Mouse (Mus musculus) liver, adult 2 months (tissue): ENCODE data around the gene Arfgap2.

Experiments
- CTCF ChIP-seq: fragments of 200-500 bp; IDR thresholded peaks from 2 replicates; pipeline ENCODE4 v1.5.1; 2011; ENCODE audit warnings: low read depth, low read length, control low read depth
- POLR2A ChIP-seq: fragments of 200-500 bp; IDR thresholded peaks from 2 replicates; pipeline ENCODE4 v1.6.1; 2011; ENCODE audit warnings: low read length, control low read depth; ENCODE audit not compliant: insufficient read depth; ENCODE audit errors: extremely low read depth

DNA sequence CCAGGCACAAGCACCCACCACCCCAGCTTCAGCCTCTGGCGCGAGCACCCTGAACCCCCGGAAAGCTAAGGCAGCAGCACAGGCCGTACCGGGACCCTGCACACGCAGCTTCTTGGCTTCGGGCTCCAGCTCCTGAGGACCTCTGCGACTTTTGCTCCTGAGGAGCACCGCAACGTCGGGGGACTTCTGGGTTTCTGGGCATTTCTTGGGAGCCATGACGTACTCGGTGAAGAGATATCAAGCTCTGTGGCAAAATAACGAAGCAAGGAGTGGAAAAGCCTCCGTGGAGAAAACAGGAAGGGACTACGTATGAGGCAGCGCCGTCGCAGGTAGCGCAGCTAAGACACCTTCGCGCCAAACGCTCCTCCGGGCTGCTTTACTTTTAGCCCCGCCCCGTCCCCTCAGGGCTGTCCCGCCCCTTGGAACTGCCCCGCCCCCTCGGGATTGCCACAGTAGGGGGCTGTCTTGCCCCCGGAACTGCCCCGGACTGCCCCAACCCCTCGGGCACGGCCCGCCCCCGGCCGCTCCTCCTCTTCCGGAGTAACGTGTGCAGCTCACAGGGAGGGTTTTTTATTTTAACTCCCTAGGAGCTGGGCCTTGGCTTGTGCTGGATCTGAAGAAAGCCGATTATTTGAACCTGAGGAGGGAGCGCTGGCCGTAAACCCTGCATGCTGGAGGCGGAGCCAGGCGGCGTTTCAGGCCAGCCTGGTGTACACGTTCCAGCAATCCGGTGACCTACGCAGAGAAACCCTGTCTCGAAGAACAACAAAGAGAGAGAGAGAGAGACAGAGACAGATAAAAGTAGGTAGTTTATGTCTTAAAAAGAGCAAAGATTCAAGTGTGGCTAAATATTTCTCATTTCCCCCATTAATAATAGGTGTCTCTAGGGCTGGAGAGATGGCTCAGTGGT lies 27.9 kb upstream of the Arfgap2 start, which contains the start of gene Ddb2:
- TF ChIP-seq POLR2A: no peak
- no peak for TF ChIP-seq CTCF
